Mouse (Mus musculus) regulatory T cell (primary cell): ENCODE measurements at regions not wholly inside any gene's neighbourhood (a gene's known extent, or its start where the extent isn't known, plus 50 kb on each side); places are given as distances from the start of the nearest gene placed in this dataset.

Experiments
- in situ Hi-C: fragments of 300-600 bp; cut with MboI, MseI; formaldehyde crosslinking; loops from one replicate; pipeline ENCODE4 v1.15.1; 2025; ENCODE audit warnings: high pct_unique_total_duplicates

DNA sequence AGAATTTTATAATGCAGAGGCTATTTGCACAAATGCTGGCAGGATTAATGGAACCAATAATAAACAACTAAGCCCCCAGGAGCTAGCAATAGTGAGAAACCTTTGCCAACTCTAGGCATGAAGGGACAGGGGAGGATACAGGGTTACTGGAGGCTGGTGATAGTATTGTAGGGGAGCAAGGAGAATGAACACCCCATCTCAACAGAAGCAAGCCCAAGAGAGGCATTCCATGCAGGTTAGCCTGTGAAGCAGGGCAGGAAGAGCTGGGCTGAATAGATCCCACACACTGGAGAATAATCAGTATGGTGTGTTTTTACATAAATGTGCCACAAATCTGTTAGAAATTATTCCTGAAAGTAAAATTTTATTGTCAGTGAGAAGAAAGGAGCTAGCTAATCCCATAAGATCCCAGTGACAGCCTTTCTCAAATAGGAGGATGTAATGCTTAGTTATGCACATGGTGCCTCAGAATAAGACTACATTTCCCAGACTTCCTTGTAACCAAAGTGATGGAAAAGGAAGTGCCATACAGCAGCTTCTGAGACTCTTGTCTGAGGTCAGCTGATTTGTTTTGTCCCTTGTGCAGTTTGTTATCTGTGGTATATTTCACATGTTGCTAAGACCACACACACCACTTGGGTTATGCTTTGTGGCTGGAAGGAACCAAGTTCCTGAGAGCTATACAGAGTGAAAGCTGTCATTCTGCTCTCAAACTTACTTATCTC is 111.1 kb downstream of the Ccdc71l start:
- in situ Hi-C loops, result no loop called here

DNA sequence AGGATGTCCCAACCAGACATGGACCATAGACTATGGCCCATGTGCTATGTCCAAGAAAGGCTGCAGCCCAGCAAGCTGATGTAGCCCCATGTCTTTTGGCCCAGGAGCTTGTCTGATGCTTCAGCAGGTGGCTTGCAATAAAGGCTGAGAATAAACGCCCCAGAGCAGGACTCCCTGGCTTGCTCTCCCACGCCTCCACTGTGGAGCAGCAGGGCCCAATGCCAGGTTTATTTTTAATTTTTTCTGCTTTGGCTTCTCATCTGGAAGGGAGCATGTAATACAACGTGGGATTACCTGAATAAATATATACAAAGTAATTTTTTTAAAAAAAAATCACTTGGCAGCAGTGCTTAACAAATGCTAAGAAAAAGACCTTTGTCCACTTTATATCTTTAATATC is 125.7 kb downstream of the Ccdc71l start:
- in situ Hi-C loops, result no loop called here

DNA sequence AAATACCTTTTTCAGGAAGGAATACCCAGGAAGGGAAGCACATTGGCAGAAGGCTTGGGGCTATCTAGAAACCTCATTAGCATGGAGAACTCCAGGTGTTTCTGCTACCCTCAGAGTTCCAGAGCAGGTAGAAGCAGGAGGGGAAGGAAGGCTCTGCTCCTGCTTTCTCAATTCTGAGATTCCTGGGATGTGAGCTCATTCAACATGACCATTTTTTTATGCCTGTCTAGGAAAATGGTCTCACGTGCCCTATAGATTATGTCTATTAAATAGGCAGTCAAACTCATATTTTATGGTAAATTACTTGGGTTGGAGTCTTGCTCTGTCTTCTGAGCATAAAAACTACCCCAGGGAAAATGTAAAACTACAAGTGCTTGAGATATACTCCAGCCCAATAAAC is 130.2 kb downstream of the Ccdc71l start:
- in situ Hi-C loops, result no loop called here

DNA sequence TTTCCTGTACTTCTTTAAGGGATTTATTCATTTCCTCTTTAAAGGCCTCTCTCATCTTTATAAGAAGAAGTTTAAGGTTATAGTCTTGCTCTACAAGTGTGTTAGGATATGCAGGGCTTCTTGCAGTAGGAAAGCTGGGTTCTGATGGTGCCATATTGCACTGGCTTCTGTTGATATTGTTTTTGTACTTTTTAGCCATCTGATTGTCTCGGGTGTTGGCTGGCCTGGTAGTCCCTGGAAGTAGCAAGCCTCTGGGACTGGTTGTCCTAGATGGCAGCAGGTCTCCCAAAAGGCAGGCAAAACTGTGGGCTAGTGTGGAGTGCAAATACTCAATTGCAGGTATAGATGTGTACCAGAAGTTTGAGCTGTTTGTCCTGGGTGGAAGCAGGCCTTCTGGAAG is 147.1 kb downstream of the Ccdc71l start:
- in situ Hi-C loops, result no loop called here

DNA sequence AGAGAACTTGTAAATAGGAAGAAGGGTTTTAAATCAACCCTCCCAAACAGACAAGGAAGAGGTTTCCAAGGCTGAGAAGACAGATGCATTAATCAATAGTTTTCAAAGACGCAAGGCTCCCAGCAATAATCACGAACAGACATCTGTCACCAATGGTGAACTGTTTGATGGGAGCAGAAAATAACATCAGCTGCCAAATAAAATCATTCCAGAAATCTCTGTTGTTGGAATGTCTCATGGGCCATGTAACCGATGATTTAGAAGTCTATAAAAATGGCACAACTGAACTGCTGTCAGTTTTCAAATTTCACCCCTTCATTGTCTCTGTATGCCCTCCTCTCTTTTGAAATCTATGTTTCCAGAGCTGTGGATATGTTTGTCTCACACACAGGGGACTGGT is 152.7 kb downstream of the Ccdc71l start:
- in situ Hi-C loops, result no loop called here

DNA sequence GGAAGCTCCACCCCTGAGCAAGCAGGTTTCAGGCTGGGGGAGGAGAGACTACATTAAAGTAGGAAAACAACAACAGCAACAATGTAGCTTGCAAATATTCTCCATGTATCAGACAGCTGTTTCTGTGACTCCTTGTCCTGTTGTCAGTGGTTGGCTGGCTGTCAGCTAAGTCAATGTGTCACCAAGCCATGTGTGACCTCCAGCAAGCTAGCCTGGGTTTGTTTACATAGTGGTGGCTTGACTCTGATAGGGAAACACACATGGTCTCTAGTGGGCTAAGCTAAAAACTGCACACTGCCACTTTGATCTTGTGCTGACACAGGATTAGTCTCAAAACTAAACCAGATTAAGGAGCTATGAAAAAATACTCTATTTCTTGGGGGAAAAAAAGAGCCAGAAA is 155.1 kb downstream of the Ccdc71l start:
- in situ Hi-C loops, result no loop called here

DNA sequence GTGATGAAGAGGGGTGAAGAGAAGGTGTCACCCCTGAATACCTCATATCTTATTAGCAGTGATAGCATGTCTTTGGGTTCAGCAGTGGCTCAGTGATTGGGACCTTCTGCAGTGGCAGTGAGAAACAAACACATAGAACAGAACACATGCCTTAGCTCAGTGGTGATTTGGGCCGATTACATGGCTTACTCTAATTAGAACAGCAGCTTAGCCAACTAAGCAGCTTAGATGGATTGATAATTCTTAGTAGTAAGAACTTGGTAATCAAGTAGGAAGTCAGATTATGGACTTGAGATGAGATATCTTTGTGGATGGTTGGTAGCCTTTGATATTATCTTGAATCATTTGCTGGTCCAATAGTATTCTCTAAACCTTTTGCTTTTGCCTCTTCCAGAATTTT is 167.0 kb downstream of the Ccdc71l start:
- in situ Hi-C loops, result loop anchor here (5.0 kb wide), 1 partner anchor 47 kb away; no protein-coding TSS in a partner anchor

DNA sequence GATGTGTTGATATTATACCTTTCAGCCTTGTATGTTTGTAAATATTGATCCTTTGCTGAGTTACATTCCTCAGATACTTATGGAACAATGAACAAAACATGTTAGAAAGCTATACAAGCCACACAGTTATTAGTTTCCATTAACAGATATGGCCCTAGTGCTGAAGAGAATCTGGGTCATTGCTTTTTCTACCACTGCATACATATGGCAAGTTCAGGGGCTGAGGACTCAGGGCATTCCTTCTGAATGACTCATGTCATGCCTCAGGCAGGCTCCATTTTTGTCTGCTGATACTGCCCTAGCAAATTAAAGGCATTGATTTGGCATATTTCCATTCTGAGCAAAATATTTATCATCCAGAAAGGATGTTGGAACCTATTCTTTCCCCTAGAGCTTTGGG is 167.9 kb downstream of the Ccdc71l start:
- in situ Hi-C loops, result loop anchor here (5.0 kb wide), 1 partner anchor 46 kb away; no protein-coding TSS in a partner anchor

DNA sequence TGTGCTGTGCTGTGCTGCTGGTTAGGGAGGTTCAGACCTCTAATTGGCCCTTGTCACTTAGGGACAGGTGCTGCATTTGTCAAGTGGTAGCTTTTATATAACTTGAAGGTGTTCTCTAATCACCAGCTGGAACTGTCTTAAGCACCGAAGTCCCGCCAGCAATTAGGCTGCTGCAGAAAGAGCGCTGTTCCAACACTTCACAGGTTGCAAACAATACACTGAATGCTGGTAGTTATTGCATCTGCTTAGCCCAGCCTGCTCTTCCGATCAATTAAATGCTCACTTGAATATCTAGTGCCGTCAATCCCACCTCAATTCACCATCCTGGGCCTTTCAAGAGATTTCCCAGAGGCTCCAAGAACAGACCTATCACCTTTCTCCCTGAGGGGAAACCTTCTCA is 175.3 kb downstream of the Ccdc71l start:
- in situ Hi-C loops, result no loop called here

DNA sequence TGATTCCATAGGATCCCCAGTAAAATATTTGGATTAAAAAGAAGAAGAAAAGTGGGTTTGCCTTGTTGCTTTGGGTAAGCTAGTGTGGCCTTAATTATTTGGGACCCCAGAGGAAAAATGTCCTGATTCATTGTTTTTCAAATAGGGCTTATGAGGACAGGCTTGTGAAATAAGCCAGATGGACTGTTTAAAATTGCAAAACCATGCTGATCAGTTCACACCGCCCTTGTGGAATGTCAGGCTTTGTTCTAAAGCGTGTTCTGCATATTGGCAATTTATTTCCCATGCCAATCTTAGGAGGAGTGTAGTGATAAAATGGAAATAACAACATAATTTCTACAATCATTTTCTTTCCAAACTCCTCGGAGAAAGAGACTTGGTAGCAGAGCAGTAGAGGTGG is 189.3 kb downstream of the Ccdc71l start:
- in situ Hi-C loops, result no loop called here

DNA sequence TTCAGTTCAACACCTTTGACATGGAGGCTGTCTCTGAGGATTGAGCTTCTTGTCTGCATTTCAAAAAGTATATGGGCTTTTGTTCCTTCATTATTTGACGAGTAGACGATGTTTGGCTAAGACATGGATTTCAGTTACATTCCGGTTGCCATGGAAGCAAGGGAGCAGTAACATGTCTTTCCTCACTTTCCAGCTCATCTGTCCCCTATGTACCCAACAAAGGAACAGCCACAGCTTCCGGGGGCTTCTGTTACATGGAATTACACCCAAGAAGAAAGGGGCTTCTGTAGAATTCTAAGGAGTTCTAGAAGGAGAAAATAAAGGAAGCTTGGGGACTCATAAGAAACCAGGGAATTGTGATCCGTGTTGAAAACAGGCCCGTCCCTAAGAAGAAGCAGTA is 202.8 kb downstream of the Ccdc71l start:
- in situ Hi-C loops, result loop anchor here (5.0 kb wide), 1 partner anchor 96 kb away; no protein-coding TSS in a partner anchor

DNA sequence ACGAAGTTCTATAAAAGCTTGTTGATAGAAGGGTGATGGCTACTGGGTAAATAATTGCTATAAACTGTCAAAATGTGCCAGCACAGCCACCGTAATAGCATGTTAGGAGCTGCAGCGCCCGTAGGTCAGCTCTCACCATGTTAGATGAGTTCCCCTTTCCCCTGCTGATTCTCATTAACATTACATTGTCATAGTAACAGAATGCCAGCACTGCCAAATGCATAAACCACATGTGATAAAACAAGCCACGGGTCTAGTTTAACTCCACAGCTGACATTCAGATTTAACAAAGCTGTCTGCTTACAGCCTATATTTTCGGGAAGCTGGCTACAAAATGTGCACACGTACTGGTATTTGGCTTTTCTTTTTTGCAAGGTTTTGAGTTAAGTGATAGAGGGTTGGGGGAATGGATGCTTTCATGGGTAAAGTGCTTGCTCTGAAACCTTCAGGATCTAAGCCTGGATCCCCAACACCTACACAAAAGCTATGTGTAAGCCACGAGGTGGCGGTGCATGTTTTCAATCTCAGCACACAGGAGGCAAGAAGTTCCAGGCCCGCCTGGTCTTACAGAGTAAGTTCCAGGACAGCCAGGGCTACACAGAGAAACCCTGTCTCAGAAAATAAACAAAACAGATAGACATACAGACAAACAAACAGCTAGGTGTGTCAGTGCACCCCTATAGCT is 217.1 kb upstream of the Nampt start:
- in situ Hi-C loops, result no loop called here

DNA sequence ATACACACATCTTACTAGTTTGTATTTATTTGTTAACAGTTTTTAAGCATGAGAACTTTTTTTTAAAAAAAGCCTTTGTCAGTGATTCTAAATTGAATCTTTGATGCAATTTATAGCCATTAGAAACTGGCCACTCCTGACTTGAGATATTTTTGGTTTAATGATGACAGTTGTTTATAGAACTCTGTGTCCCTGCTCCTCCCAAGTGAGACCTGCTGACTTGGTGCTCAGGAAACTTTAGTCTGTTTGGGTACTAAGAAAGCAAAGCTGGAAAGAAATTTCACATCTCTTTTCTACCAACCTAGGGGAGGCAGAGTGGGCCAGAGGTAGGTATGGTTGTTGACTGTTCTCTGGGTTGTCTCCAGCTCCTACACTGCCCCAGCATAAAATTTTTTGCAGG is 214.0 kb upstream of the Nampt start:
- in situ Hi-C loops, result no loop called here

DNA sequence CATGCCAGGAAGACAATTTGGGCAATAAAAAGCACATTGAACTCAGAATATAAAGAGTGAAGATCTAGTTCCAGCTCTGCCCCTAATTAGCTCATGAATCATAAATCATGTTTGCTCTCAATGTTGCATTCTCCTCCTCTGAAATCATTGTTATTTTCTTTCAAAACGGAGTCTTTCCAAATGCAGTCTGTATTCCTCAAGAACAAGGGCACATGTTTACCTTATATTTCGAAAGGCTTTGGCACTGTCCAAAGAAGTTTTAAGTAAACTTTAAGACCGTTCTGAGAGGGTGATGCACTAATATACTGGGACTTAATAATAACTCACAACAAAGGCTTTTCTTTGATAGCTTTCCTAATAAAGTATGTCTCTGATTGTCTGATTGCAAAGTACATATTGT is 204.3 kb upstream of the Nampt start:
- in situ Hi-C loops, result no loop called here

DNA sequence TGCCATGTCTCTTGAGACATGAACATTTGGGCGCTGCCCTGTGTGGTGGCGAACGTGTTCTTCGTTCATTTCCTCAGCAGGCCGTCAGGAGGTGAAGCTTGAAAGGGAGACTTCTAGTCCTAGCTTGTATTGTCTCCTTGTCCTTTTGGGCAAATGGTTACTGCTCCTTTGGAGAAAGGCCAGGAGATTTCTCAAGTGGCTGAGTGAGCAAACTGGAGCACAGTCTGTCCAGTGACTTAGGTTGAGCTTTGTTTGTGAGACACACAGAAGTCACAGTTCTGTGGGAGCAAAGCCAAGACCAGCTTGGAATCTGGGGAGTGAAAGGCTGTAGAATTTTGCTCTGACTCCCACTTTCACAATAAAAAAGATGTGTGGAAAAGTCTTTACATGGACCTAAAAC is 203.3 kb upstream of the Nampt start:
- in situ Hi-C loops, result no loop called here

DNA sequence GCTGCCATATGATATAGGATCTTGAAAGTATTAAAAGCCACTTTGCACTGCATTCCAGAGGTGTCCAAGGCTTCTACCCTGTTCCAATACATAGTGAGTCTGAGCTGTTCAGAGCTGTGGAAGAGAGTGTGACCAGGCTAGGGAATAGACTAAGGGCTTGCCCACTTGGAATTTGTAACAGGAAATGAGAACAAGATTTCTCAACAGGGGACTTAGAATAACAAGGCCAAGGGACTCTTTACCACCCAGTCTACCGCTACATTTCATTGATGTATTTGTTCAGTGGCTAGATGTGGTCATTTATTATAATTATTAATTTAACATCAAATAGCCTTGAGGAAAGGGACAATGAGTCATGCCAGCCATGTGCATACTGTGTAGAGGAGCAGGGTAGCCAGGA is 202.3 kb upstream of the Nampt start:
- in situ Hi-C loops, result no loop called here

DNA sequence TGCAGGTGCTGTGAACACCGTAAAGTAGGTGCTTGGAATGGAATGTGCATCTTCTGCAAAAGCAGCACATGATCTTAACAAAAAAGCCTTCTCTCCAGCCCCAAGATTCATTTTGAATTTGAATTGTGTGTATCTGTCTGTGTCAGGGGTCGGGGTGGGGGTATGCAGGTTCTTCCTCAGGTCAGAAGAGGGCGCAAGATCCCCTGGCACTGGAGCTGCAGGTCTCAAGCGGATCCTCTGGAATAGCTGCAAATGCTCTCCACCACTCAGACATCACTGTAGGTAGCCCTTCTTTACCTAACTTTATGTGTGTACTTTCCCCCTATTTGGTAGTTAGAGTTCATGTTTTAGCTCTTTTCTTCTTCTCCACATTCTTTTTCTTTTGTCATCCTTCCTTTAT is 199.5 kb upstream of the Nampt start:
- in situ Hi-C loops, result no loop called here

DNA sequence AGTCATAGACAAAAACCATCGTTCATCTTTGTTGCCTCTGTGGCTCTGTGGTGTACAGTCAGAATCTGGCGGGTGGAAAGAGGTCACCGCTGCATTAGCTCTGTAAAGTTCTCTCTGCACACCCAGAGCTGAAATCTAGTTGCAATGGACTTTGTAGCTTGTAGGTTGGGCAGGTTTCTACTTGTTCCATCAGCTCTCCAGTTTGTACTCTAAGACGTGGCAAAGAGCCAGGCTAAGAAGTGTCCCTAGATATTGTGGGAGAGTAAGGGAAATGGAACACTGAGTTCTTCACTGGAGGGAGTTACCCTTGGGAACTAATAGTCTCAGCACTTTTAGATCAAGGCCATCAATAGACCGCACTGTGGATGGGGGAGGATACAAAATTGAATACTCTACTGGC is 197.6 kb upstream of the Nampt start:
- in situ Hi-C loops, result no loop called here

DNA sequence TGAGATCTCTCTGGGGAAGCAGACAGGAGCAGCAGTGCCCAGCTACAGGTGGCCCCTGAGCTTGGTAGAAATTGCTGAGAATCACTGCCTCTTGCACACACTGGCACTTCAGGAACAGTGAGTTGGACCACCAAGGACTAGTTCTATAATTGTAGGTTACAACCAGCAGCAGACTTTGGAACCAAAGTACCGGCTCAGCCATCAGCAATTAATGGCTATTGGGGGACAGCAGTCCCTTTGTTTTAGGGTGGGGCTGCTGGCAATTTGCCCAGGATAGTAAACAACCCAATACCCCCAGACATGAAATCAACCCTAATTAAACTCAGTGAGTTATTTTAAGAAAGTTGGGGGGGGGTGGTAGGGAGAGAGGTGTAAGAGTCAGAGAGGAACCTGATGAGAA is 190.8 kb upstream of the Nampt start:
- in situ Hi-C loops, result no loop called here

DNA sequence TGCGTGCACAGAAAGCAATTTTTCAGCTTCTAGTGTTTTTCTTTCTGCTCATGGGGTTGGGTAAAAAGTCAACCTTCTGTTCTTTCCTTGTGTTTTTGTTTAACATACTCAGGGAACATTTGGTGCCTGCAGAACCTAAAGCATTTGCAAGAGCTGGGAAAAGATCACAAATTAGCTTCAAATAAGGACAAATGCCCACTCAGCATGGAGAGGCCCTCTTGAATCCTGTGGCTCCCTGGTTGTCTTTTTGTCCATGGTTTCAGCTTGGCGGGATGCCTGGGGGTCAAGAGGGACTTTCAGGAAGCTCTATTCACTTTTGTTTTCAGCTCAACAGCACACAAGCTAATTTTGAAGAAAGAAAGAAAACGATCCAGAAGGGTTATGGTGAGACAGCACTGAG is 186.4 kb upstream of the Nampt start:
- in situ Hi-C loops, result no loop called here

DNA sequence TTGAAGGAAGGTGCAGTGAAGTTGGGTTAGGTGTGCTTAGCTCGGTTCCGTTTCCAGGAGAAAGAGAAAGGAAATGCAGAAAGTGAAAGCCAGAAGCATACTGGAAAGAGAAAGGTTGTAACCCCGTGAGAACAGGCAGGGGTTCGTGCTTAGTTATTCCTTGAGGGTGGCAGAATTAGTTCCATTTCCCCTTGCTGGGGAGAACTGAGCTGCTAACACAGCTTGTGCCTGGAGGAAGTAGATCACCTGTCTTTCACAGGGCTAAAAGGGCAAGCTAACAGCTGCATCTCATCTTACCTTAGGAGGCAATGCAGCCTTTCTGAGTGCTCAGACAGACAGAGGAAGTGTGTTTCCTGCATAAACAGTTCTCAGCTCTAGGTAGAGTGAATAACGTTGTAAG is 184.3 kb upstream of the Nampt start:
- in situ Hi-C loops, result loop anchor here (5.0 kb wide), 1 partner anchor 262 kb away; no protein-coding TSS in a partner anchor

DNA sequence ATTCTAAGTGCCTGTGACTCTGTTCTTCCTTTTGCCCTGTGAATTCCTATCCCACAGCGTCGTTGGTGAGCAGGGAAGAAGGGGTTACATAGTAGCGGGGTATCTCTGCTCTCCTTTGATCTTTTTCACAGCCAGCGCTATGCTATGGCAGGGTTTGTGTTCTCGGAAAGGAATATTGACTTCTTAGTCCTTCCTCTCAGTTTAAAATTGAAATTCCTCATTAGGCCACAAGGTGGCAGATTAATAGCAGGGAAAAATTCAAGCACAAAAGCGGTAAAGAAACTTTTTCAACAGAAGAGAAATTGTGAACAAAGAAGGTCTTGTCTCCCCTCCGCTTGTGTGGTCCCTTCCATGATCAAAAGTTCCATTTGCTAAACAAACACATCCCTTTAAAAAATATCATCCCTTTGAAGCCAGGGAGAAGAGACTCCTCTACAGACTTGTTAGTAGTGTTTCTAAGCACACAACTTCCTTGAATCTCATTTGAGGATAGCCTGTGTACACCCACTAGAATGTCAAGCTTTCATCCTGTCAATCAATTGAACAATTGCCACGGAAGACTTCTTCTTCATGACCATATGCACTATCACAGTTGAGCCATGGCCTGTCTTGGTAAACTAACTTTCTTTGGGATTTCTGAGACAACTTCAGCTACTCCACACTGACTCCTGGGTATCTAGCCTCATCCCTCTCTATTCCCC is 181.8 kb upstream of the Nampt start:
- in situ Hi-C loops, result loop anchor here (5.0 kb wide), 1 partner anchor 260 kb away; no protein-coding TSS in a partner anchor

DNA sequence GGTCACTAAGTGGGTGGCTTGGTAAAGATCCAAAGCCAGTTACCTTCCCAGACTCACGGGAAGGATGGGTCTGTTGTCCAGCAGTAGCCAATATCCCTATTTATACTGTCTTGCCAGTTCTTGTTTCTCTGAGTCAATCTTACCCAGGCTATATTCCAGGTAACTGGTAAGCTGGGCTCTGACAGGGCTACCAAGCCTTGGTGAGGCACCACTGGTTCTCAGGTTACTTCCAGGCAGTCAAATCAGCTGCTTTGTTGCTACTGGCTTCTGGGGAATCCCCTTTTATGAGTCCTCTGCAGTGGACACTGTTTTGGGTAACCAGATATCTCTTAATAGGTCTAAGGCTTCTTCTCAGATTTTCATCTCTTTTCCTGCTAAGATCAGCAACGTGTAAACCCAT is 178.8 kb upstream of the Nampt start:
- in situ Hi-C loops, result no loop called here
